Mouse (Mus musculus) left cerebral cortex, adult 2 months (tissue): ENCODE results near the gene Gm6377. TPM values are rescaled to one million over a fixed set of nuclear protein-coding genes. Genes with fewer than 3 reads are reported as not detected.

ENCODE experiments used
- DNase-seq, 2 experiments: peaks; one replicate each; pipeline ENCODE4 v3.0.0; 2021 to 2022; ENCODE audit warnings: low spot score in 2 of 2, mixed read lengths in 1 of 2; ENCODE audit errors: extremely low spot score in 1 of 2
- H3K27ac ChIP-seq: fragments of 200-600 bp; 2 replicates; pipeline ENCODE4 v1.8.1; 2022
- H3K4me3 ChIP-seq: fragments of 200-600 bp; 2 replicates; pipeline ENCODE4 v1.8.1; 2022
- CTCF ChIP-seq: fragments of 200-600 bp; IDR thresholded peaks from 2 replicates; pipeline ENCODE4 v1.8.1; 2022; ENCODE audit warnings: antibody characterized with exemption, mild to moderate bottlenecking, moderate library complexity
- intact Hi-C: fragments of 180-260 bp; cut with DNase I; formaldehyde crosslinking; loops from one replicate; pipeline ENCODE4 v1.15.1; 2025
- total RNA-seq, 2 experiments: library from RNA; stranded (reverse); gene quantifications; 2 replicates each; pipeline ENCODE4 v1.2.3; 2021

Gene Gm6377
- total RNA-seq, 2 experiments from 2014 or later = not detected

DNA sequence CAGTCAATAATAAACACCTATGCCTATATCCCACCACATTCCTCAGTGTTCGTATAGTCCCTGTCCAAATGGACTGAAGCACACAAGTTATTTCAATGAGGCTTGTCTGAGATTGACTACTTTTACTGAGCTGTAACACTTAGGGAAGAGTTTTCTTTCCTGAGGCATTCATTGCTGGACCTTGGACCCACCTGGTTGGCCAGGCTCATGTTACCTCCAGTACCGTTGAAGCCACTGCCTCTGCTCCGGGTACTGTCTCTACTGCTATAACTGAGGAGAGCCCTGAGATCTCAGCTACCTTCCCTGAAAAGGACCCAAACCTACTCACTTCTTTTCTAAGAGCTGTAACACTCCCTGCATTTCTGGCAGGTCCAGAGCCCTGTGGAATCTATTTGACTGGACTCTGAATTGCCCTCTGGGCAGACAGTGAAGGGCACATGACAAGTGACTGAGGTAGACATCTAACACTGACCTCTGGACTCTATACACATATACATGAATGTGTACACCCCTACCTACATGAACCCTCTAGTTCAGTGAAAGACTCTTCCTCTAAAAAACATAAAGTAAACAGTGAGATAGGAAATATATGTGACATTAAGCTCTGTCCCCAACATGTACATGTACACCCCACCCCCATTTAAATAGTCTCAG, 39.0 kb downstream of the Gm6377 start:
- no peak overlapping the region for H3K4me3 ChIP-seq
- H3K27ac ChIP-seq = no peak overlapping the region
- intact Hi-C loops = loop anchor here (10.0 kb wide), 1 partner anchor 141 kb away; the partner anchor contains the start of gene Sh3bgrl
- no peak for DNase-seq
- no peak for TF ChIP-seq CTCF

GRCm38 (mm10) chrX:109238163-109238562, 41.6 kb downstream of the Gm6377 start:
- Histone ChIP-seq H3K27ac (no peak overlapping the region), H3K4me3 (no peak overlapping the region)
- no peak for DNase-seq
- intact Hi-C loops = loop anchor here (10.0 kb wide), 1 partner anchor 143 kb away; the partner anchor contains the start of gene Sh3bgrl
- peak; percentile 61 for TF ChIP-seq CTCF

Other genes with a start within 250 kb of the Gm6377 start
- gene Hmgn5, start 183.4 kb upstream of the Gm6377 start, total RNA-seq = 1 to 10 TPM; 4.9 to 5.0 TPM
- 10 to 100 TPM; 52.2 to 56.9 TPM for gene Sh3bgrl, start 101.4 kb upstream of the Gm6377 start, total RNA-seq